Mouse (Mus musculus) ZHBTc4 (cell line): ENCODE results near the gene Tmem203.
A peak's percentile ranks its signal among the peaks of the same experiment; 100 is the strongest.
"Not testable (repeated sequence)": the region's sequence is repeated elsewhere in the genome, so short reads cannot be mapped to it uniquely, and the experiment has no call there.

ENCODE experiments used
- DNase-seq: peaks from one replicate; pipeline ENCODE4 v3.0.0-alpha.2; 2011; ENCODE audit warnings: low read depth, low spot score

Tmem203 gene

DNA sequence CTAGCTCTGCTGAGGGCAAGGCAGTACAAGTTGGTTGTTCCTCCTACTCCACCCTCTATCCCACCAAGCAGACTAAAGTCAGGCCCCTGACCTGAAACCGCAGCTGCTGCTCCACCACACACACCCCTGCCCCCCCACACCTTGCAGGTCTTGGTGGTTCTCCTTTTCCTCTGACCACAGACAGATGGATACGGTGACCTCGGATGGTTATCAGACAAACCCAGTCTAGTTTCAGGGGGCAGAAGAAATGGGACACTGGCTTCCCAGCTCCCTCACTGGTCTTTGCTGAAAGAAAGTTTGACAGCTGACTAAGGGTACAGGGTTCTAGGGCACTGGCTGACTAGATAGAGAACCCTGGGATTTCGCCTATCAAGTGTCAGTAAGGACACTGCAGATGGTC, 21.8 kb upstream of the Tmem203 start:
- no peak for DNase-seq

DNA sequence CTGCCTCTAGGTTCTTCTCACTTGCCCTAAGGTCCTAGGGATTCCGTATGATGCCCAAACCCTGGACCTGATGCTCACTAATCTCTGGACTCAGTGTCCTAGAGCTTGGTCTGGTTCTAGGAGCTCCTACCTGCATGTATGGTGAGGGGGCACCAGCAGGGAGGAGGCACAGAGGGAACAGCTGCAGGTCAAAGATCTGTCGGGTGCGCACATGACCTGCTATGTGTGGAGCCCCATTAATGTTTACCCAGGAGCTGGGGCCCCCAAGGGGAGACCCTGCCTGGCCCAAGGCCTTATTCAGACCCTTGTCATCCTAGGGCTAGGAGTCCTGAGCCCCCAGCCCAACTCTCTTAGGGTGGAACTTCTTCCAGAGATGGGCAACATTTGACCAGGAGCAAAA, 21.2 kb upstream of the Tmem203 start, which contains the start of gene Slc34a3:
Gene Slc34a3 (minus strand): TSS at position 315 of the 400 bp plus-strand sequence.
- no peak for DNase-seq

DNA sequence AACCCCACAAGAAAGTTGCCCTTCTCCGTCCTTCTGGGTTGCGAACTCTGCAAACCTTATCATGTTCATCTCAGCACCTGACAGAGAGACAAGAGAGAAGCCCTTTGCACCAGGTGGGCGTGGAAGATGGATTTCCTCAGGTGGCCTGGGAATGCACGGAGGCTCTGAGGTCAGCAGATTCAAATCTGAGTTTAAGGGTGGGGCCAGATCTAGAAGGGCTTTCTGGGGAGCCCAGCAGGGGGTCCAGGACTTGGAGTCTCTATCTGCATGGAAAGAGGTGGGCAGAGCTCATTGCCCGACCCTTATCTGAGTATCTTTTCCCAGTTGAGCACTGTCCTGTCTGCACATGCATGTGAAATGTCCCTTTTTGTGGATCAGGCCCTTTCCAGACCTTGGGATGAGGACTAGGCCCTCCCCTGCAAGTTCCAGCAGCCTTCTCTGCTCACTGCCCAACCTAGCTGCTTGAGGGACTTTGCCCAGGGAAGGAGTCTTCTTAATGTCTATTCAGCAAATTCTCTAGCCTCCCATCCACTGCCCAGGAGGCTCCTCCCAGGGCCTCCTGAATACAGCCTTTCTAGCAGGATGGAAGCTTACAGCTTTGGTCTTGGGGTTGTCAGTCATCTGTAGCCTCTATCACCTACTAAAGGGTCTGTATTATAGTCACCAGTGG, 20.6 kb upstream of the Tmem203 start:
- peak; percentile 39 for DNase-seq

DNA sequence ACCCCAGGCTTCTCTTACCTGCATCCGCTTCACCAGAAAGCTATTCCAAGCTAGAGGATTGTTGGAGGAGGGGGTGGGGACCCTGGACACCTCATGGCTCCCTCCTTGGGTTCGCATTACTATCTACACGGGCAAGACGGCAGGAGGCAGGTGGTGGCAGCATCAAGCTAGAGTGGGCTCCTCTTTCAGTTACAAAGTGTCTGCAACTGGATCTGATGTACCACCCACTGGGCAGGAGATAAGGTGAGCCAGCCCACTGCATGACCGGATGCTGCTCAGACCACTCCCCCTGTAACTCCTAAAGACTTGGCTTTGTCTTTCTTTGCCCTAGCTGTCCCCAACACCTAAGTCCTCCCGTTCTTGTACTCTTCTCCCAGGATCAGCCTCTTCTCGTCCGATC, 18.6 kb upstream of the Tmem203 start, which contains the start of gene Rnf224:
Gene Rnf224 (minus strand): TSS at position 174 of the 400 bp plus-strand sequence.
- DNase-seq = no peak

DNA sequence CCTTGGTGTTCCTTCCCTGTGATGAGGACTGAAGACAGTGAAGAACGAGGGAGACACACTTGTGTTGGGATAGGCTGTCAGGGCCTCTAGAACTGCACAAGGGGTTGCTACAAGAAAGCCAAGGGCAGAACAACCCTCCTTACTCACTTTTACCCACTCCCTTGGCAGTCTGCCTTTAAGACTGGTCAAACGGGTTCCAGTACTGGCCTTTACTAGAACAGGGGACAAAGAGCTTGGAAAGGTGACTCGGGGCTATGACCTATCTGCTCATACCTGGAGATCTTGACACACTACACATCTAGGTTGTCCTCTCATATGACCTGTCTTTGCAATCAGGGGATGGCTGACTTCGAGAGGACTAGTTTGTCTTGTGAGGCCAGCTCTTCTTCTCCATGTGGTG, 17.7 kb upstream of the Tmem203 start:
- no peak for DNase-seq

DNA sequence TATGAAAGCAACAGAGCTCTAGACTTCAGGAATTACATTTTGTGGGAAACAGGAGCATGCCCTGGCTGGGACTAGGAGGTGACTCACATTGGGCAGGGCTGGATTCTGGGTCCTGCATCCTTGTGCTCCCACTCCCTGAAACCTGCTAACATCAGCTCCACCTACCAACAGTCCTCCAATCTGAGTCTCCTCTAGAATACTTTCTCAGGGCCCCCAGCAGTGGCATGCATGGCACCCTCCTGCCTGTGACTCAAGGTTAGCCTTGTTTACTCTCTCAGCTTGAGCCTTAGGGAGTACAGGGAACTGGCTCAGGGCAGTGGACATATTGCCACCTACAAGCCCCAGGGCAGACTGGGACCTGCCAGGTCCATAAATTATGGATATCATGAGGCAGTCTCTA, 17.1 kb upstream of the Tmem203 start:
- DNase-seq = no peak

DNA sequence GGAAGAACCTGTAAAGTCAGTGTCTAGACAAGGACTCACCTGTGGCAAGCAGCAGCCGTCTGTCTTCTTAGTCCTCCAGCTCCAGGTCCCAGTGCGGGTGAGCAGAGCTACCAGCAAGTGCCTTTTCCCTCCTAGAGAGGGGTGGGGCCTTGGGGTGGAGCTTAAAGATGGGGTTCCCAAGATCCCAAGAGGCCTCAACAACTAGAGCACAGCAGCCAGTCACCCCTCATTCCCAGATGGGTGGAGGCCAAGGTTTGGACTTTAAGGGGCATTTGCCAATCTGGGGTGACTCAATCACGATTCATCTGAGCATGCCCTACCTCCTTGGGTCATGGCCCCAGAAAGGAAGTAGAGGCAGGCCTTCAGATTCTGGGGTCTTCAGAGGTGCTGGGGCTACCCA, 15.5 kb upstream of the Tmem203 start:
- DNase-seq = no peak

DNA sequence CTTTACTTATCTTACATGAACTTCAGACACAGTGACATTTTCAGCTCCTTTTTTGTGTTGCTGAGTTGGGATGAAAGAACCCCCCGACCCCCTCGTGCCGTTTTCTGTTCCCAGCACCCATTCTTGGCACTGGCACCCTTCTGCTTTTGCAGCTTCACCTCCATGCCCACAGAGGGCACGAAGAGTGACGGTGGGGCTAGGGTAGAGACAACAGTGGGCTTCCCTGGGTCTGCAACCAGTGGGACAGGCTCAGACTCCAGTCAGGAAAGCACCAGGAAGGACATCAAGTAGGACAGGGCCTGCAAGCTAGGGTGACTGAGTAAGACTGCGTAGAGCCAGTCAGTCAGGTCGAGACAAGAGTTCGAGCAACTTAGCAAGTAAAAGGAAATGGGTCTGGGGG, 14.9 kb upstream of the Tmem203 start:
- DNase-seq = no peak

DNA sequence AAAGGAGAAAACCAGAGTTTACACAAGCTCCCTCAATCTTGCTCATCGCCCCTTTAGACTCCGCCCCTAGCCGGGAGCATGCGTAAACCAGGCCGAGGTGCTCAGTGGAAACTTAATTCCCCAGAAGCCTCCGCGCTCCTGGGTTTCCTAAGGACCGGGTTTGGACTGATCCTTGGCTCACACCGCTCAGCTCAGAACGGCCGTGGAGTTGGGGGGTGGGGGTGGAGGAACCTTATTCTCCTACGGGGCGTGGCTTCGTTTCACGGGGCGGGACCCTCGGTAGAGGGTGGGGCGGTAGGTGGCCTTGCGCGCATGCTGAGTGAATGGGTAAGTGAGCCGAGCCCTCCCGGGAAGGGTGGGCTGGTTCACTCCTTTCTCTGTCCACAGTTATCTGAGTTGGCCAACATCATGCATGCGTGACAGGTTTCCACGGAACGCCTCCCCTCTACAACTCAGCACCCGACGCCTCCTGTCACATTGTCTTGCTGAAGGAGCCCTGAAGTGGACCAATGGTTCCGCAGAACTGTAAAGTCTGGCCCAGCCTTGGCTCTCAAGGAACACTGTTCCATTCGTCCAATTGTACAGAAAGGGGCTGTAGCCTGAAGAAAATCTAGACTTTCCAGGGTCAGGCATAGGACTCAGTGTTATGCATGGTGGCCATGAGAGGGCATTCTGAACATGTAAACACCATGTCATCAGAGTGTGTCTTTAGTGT, 14.4 kb upstream of the Tmem203 start:
- DNase-seq = peak; percentile 98

DNA sequence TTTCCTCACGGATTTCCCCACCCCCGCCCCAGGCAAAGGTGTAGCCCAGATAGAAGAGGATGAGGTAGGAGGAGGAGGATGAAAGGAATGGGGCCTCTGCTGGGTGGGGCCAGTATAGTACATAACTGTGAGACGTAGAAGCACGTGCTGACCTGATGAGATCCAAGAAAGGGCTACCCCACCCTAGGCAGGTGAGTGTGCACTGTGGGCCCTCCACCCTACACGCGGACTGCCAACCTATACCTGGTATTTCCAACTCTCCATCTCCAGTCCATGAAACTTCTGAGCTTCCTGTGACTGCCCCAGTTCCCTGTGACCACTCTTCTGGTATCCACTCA, 13.8 kb upstream of the Tmem203 start:
- peak; percentile 74 for DNase-seq

DNA sequence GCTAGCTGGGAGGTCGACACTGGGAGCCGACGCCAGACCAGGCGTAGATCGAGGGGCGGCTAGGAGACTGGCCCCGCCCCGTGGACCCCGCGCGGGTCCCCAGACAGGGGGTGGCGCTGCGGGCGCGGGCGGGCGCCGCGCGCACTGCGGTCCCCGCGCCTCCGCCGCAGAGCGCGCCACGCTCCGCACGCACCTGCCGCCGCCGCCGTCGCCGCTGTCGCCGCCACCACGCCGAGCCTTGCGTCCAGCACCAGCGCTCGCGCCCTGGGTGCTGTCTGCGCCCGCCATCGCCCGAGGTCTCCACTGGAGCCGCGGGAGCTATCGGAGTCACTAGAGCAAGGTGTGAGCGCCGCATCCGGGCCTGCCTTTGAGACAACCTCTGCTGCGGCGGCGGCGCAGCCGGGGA, 13.1 kb upstream of the Tmem203 start, which contains the start of the genes Rnf208 and Cysrt1:
Gene Rnf208 (plus strand): TSS at position 155 of the 406 bp plus-strand sequence.
Gene Cysrt1 (minus strand): TSS at position 352 of the 406 bp plus-strand sequence.
- DNase-seq = peak; percentile 52

DNA sequence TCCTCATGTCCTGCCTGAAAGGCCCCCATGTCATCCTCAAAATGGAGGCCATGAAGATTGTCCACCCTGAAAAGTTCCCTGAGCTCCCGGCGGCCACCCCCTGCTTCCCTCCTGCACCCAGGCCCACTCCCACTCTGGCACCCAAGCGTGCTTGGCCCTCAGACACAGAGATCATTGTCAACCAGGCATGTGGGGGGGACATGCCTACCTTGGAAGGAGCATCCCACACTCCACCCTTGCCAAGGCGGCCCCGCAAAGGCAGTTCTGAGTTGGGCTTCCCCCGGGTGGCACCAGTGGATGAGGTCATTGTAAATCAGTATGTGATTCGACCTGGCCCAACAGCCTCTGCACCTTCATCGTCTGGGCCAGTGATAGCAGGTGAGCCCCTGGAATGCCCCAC, 11.9 kb upstream of the Tmem203 start:
- no peak for DNase-seq

DNA sequence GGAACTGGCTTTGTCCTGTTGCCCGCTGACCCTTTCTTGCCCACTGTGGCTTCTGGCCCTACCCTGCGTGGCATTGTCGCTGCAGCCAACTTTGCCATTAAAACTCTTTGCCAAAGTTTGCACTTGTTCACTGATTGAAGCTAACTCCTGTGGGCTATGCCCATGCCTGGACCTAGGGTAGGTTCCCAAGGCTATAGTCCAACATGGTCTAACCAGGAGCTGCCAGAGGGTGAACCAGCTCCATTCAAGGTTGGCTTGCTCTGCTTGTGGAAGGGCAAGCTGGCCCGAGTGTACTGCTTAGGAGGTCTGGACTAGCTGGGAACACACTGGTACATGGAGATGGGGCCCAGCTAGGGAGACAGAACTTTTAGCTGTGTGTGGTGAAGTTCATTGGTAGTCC, 11.1 kb upstream of the Tmem203 start:
- no peak for DNase-seq

DNA sequence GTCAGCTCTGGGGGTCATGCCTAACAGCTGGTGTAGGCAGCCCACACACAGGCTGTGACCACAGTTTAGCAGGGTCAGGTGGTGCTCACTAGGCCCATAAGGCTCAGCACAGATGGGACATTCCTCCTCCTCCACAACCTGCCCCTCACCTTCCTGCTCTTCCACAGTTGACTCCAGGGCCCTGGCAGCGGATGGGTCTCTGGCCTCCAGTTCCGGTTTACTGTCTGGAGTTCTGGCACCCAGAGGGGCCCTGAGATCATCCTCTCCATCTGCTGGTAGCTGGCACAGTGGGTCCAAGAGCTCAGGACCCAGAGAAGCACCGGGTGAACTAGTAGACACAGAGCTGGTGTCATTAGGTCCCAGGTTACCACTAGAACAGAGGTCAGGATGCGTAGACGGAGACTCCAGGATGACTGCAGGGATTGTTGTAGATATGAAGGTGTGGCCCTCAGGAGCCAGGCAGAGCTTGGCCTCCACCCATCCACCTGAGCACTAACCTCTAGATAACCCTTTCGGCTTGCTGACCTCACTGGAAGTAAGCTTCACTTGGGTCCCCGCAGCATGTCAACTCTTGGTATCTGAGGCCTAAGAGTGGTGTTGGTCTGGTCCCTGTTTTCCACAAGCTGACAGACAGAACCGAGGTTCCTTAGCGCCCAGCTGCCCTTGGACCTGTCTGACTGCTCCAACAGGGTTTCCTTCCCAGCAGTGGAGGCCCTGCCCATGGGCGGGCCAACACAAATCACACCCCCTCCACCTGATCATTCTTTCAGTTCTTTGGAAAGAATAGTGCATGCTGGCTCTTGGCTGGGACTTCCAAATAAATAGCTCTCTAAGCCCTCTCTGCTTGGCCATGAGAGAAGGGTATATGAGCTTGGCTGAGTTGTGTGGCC, 8.8 kb upstream of the Tmem203 start, which contains the start of gene AL732309.1:
Gene AL732309.1 (minus strand): TSS at position 681 of the 890 bp plus-strand sequence.
- no peak for DNase-seq

DNA sequence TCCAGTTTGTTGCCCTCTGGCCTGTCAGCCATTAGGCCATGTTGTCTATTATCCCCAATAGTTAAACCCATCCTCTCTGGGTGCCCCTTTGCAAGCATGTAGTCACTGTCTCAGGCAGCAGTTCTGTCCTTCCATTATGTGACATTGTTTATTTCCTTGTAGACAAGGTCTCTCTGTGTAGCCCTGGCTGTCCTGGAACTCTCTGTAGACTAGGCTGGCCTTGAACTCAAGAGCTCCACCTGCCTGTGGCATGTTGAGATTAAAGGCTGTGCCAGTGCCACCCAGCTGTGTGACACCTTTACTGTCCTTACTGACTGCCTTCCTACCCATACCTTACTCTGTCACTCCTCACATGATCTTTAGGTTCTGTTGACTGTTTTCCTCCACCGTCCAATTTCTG, 2.9 kb upstream of the Tmem203 start:
- DNase-seq = peak; percentile 59

DNA sequence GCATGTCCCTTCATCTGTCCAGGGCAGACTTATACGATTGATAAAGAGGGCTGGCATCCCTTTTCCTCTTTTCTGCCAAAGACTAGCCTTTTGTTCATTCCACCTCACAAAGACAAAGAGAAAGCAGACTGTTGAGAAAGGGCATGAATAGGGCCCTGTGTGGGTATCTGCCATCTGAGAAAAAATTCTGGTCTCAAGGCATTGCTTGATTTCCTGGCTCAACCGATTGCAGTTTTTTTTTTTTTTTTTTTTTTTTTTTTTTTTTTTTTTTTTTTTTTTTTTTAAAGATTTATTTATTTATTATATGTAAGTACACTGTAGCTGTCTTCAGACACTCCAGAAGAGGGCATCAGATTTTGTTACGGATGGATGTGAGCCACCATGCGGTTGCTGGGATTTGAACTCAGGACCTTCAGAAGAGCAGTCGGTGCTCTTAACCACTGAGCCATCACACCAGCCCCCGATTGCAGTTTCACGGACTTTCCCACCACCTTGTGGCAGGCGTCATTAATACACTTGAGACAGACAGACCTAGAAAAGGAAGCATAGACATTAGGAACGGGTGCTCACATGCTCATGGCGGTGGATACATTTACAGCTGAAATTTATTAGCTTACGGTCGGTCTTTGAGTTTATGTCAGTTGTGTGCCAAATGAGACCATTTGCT, 1.3 kb downstream of the Tmem203 start:
- DNase-seq = peak; percentile 89

DNA sequence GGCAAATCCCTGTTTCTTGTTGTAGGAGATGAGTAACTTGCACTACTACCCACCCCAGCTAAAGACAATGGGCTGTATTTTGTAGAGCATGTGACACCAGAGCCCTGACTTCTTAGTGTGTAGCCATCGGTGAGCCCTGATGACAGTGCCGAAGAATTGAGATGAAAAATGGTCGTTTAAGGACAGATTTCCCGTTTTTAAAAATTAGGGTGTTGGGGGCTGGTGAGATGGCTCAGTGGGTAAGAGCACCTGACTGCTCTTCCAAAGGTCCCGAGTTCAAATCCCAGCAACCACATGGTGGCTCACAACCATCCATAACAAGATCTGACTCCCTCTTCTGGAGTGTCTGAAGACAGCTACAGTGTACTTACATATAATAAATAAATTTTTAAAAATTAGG, 2.0 kb downstream of the Tmem203 start:
- DNase-seq = not testable (repeated sequence)

DNA sequence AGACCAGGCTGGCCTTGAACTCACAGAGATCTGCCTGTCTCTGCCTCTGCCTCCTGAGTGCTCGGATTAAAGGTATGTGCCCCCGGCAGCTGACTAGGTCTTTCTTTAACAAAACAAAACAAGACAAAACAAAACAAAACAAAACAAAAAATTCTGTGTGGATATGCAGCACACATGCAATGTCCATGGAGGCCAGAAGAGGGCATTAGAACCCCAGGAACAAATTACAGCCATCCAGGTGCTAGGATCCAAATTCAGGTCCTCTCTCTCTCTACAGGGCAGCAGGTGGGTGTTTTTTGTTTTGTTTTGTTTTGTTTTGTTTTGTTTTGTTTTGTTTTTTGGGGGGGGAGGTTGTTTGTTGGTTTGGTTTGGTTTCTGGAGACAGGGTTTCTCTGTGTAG, 3.6 kb downstream of the Tmem203 start:
- peak; percentile 78 for DNase-seq

DNA sequence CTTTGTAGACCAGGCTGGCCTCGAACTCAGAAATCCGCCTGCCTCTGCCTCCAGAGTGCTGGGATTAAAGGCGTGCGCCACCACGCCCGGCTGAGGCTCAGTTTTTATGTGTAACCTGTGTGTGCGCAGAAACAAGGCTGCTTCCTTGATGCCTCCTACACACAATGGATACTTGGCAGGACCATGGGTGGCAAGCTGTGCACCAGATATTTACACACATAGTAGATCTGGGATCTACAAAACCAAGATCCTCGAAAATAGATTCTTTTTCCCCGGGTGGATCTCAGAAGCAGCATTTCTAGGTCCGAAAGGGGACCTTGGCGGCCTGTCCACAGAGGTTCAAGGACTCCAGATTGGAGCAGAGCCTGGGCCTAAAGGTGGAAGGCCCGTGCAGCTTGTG, 6.6 kb downstream of the Tmem203 start:
- no peak for DNase-seq

DNA sequence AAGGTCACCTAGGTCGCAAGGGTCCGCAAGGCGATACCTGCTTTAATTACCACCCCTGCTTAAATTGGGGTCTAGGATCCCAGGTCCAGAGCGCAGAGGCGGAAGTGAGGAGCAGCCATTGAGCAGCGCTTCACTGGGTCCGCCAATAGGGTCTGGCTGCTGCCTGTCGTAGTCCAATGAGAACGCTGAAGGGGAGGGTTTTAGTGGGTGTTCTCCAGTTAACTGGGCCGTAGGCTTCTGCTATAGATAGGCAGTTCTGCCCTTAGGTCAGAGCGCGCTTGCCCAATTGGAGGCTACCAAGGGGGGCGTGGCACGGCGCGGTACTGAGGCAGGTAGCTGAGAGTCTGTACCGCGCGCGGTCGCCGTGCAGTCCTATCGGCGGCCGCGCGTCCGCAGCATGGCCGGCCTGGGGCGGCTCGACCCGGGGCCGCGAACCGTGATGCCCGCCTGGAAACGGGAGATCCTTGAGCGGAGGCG, 7.1 kb downstream of the Tmem203 start, which contains the start of gene Tprn:
Gene Tprn (plus strand): TSS at position 328 of the 477 bp plus-strand sequence.
- DNase-seq = peak; percentile 98
